In the genomic region with DNA sequence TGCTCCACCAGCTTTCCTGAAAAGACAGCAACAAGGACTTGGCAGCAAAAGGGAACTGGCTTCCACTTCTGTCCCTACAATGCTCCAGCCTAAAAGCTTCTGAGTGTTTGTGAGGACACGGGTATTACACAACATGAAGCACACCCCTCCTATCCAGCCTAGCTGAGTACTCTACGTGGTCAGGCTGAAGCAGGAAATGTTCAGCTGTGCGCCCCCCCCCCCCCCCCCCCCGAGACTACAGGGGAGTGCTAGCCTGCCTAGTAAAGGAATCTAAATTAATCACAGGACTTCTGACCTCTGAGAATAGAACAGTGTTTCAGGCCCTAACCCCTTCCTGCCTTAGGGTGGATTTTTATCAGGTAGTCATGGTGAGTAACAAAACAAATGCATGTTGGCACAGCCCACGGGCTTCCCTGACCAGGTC, we compare ENCODE assay signal across 21 mouse cellular contexts. TPM values are rescaled to one million over a fixed set of nuclear protein-coding genes. Genes with fewer than 3 reads are reported as not detected.
DNase-seq lines count a peak whose midpoint lies in the region; ATAC-seq and TF ChIP-seq lines count a peak whose summit lies in the region.
"Had no signal": no experiment of that assay in that cellular context is flagged by ENCODE, and none has a peak within 500 bp of the region (broad histone marks: within the 10 kb centered on the region; RNA-seq: fewer than 3 reads in every experiment).

No protein-coding gene starts in this region.

- WGBS in heart, embryonic 11.5 days (ENCODE audit: insufficient replicate concordance) = 41% methylated on average over 4 of the region's 5 CpGs
- 38% methylated on average over 5 of the region's 5 CpGs for WGBS in lung, adult 2 months
- WGBS in stomach, embryonic 16.5 days = 48% methylated on average over 5 of the region's 5 CpGs
- 76% methylated on average over 5 of the region's 5 CpGs for WGBS in hindbrain, postnatal 0 days

- H3K4me2 ChIP-seq in heart, embryonic 11.5 days = no peak overlapping the region
- H3K4me2 ChIP-seq in stomach, embryonic 16.5 days (ENCODE audit: low read depth, low read length) = no peak overlapping the region
- H3K4me2 ChIP-seq in hindbrain, postnatal 0 days (ENCODE audit: low read depth, low read length) = no peak overlapping the region
- H3K4me2 ChIP-seq: forebrain, embryonic 12.5 days; hindbrain, embryonic 15.5 days; limb, embryonic 15.5 days; lung, embryonic 14.5 days; midbrain, embryonic 11.5 days had no signal

- H3K36me3 ChIP-seq in heart, embryonic 11.5 days (ENCODE audit: control insufficient read depth, insufficient read depth, low read length) = peaks cover 46% of the 10 kb centered on the region
- H3K36me3 ChIP-seq in stomach, embryonic 16.5 days (ENCODE audit: control insufficient read depth, insufficient read depth, low read length) = peaks cover 22% of the 10 kb centered on the region; the same call in 1 of the 2 replicates
- peaks cover 70% of the 10 kb centered on the region for H3K36me3 ChIP-seq in hindbrain, postnatal 0 days (ENCODE audit: insufficient read depth, low read length)

- ATAC-seq in heart, embryonic 11.5 days (replicated peaks; ENCODE audit: insufficient number of reproducible peaks, low FRiP score, low TSS enrichment) = no peak
- peak; percentile 29; the same call in 1 of the 2 replicates for ATAC-seq in stomach, embryonic 16.5 days (ENCODE audit: insufficient read depth, low FRiP score)
- ATAC-seq in activated CD4-positive, CD25-positive, alpha-beta regulatory T cell, adult 4 months = no peak
- no peak for ATAC-seq in hindbrain, postnatal 0 days

- H3K9ac ChIP-seq in heart, embryonic 11.5 days (ENCODE audit: low read depth, low read length) = no peak overlapping the region
- no peak overlapping the region for H3K9ac ChIP-seq in stomach, embryonic 16.5 days (ENCODE audit: low read length)
- H3K9ac ChIP-seq in hindbrain, postnatal 0 days (replicated peaks; ENCODE audit: low read length) = no peak overlapping the region
- H3K9ac ChIP-seq: forebrain, embryonic 12.5 days; hindbrain, embryonic 15.5 days; limb, embryonic 15.5 days; lung, embryonic 14.5 days had no signal

- H3K27ac ChIP-seq in heart, embryonic 11.5 days (ENCODE audit: low read depth, low read length) = 0 out of 2 replicates have a peak overlapping the region, but pooled peaks have one; percentile 25
- no peak overlapping the region for H3K27ac ChIP-seq in stomach, embryonic 16.5 days (ENCODE audit: low read length)
- no peak overlapping the region for H3K27ac ChIP-seq in hindbrain, postnatal 0 days
- H3K27ac ChIP-seq: forebrain, embryonic 12.5 days; hindbrain, embryonic 15.5 days; kidney, postnatal 0 days; limb, embryonic 15.5 days had no signal

- no peaks in the 10 kb centered on the region; the same call in 1 of the 2 replicates for H3K4me1 ChIP-seq in heart, embryonic 11.5 days (ENCODE audit: control insufficient read depth, insufficient read depth, low read length)
- H3K4me1 ChIP-seq in lung, adult 2 months (ENCODE audit: control insufficient read depth, insufficient read depth, low read length) = peaks cover 2% of the 10 kb centered on the region; the same call in 1 of the 2 replicates
- no peaks in the 10 kb centered on the region for H3K4me1 ChIP-seq in stomach, embryonic 16.5 days (ENCODE audit: control insufficient read depth, insufficient read depth, low read length)
- no peaks in the 10 kb centered on the region for H3K4me1 ChIP-seq in hindbrain, postnatal 0 days (ENCODE audit: insufficient read depth, low read length)
- H3K4me1 ChIP-seq: forebrain, embryonic 12.5 days; hindbrain, embryonic 15.5 days; limb, embryonic 15.5 days had no signal

- peak; percentile 4 for DNase-seq in kidney, adult 18-20 months
- no peak for DNase-seq in kidney, adult 11 months
- DNase-seq in lung, adult 2 months = peak; percentile 42
- DNase-seq in hindbrain, postnatal 0 days (ENCODE audit: low spot score) = no peak
- no peak for DNase-seq in urinary bladder, postnatal 25 days (ENCODE audit: low spot score)
- DNase-seq: adrenal gland, adult 2 months; cerebellum, adult 9-10 months; lung, embryonic 14.5 days; right cerebral cortex, postnatal 25 days; thymus, adult 2 months had no signal

- TF ChIP-seq CTCF in lung, adult 2 months (IDR thresholded peaks at IDR 0.05; ENCODE audit: insufficient read depth, low read length) = no peak
- TF ChIP-seq CTCF in hindbrain, postnatal 0 days (IDR thresholded peaks at IDR 0.05; ENCODE audit: low read depth) = no peak

- H3K9me3 ChIP-seq in heart, embryonic 11.5 days (replicated peaks; ENCODE audit: control insufficient read depth, low read length) = no peaks in the 10 kb centered on the region
- H3K9me3 ChIP-seq in stomach, embryonic 16.5 days (replicated peaks; ENCODE audit: control insufficient read depth, low read length) = no peaks in the 10 kb centered on the region
- no peaks in the 10 kb centered on the region for H3K9me3 ChIP-seq in hindbrain, postnatal 0 days (ENCODE audit: low read length)
- H3K9me3 ChIP-seq: forebrain, embryonic 12.5 days; hindbrain, embryonic 15.5 days; limb, embryonic 15.5 days had no signal

- no peak overlapping the region for H3K4me3 ChIP-seq in heart, embryonic 11.5 days (ENCODE audit: low read depth, low read length)
- H3K4me3 ChIP-seq in lung, adult 2 months (replicated peaks; ENCODE audit: extremely low read depth, low read depth, low read length) = no peak overlapping the region
- no peak overlapping the region for H3K4me3 ChIP-seq in stomach, embryonic 16.5 days (replicated peaks; ENCODE audit: low read length)
- H3K4me3 ChIP-seq in hindbrain, postnatal 0 days (ENCODE audit: low read length) = no peak overlapping the region
- H3K4me3 ChIP-seq: forebrain, embryonic 12.5 days; hindbrain, embryonic 15.5 days; limb, embryonic 15.5 days; myocyte had no signal

- no peaks in the 10 kb centered on the region for H3K27me3 ChIP-seq in heart, embryonic 11.5 days (ENCODE audit: control insufficient read depth, insufficient read depth, low read length)
- no peaks in the 10 kb centered on the region for H3K27me3 ChIP-seq in stomach, embryonic 16.5 days (ENCODE audit: control insufficient read depth, insufficient read depth, low read length)
- H3K27me3 ChIP-seq in hindbrain, postnatal 0 days (ENCODE audit: insufficient read depth, low read length) = no peaks in the 10 kb centered on the region
- H3K27me3 ChIP-seq: forebrain, embryonic 12.5 days; hindbrain, embryonic 15.5 days; limb, embryonic 15.5 days had no signal

- no peak for TF ChIP-seq POLR2A in lung, adult 2 months (IDR thresholded peaks at IDR 0.05; ENCODE audit: borderline replicate concordance, extremely low read depth, low read depth, low read length)

RNA-seq across cellular contexts. Expression of a gene that starts 24.7 kb away (rescaled TPM):
- 0.20 TPM in 1 of 2 replicates, not detected in the other for polyA plus RNA-seq in heart, embryonic 11.5 days (2014; fragmentation: Nextera tagmentation; extraction: Ambion mirVana)
- polyA plus RNA-seq in lung, adult 2 months (2012; rRNA removed) = 0.09 TPM in 1 of 2 replicates, not detected in the other
- polyA plus RNA-seq in stomach, embryonic 16.5 days (2015; fragmentation: Nextera tagmentation; extraction: Ambion mirVana) = not detected in 2 replicates
- not detected for polyA plus RNA-seq in activated CD4-positive, CD25-positive, alpha-beta regulatory T cell, adult 4 months (2017; shearing (Covaris generic))
- not detected in 2 replicates for total RNA-seq in hindbrain, postnatal 0 days (2014; rRNA removed)
- not detected in 2 replicates for polyA plus RNA-seq in hindbrain, postnatal 0 days (2015; fragmentation: Nextera tagmentation; extraction: Ambion mirVana)
- total RNA-seq: adrenal gland, adult 2 months; left cerebral cortex, postnatal 14 days had no signal
- polyA plus RNA-seq: adrenal gland, adult 2 months; forebrain, embryonic 12.5 days; hindbrain, embryonic 15.5 days; kidney, postnatal 0 days; limb, embryonic 15.5 days; lung, embryonic 14.5 days; myocyte had no signal

RNA-seq across cellular contexts. Expression of a gene that starts 26.6 kb away (rescaled TPM):
- not detected in 2 replicates for polyA plus RNA-seq in heart, embryonic 11.5 days (2014; fragmentation: Nextera tagmentation; extraction: Ambion mirVana)
- polyA plus RNA-seq in lung, adult 2 months (2012; rRNA removed) = 0.27 and 0.28 TPM in 2 replicates
- not detected in 2 replicates for polyA plus RNA-seq in stomach, embryonic 16.5 days (2015; fragmentation: Nextera tagmentation; extraction: Ambion mirVana)
- not detected for polyA plus RNA-seq in activated CD4-positive, CD25-positive, alpha-beta regulatory T cell, adult 4 months (2017; shearing (Covaris generic))
- 0.16 and 0.54 TPM in 2 replicates for total RNA-seq in hindbrain, postnatal 0 days (2014; rRNA removed)
- not detected in 2 replicates for polyA plus RNA-seq in hindbrain, postnatal 0 days (2015; fragmentation: Nextera tagmentation; extraction: Ambion mirVana)
- polyA plus RNA-seq: adrenal gland, adult 2 months; forebrain, embryonic 12.5 days; hindbrain, embryonic 15.5 days; kidney, postnatal 0 days; limb, embryonic 15.5 days; lung, embryonic 14.5 days; midbrain, embryonic 11.5 days; myocyte had no signal

RNA-seq across cellular contexts. Expression of a gene that starts 28.0 kb away (rescaled TPM):
- polyA plus RNA-seq in heart, embryonic 11.5 days (2014; fragmentation: Nextera tagmentation; extraction: Ambion mirVana) = not detected in 2 replicates
- not detected in 2 replicates for polyA plus RNA-seq in lung, adult 2 months (2012; rRNA removed)
- polyA plus RNA-seq in stomach, embryonic 16.5 days (2015; fragmentation: Nextera tagmentation; extraction: Ambion mirVana) = not detected in 2 replicates
- not detected for polyA plus RNA-seq in activated CD4-positive, CD25-positive, alpha-beta regulatory T cell, adult 4 months (2017; shearing (Covaris generic))
- not detected in 2 replicates for total RNA-seq in hindbrain, postnatal 0 days (2014; rRNA removed)
- polyA plus RNA-seq in hindbrain, postnatal 0 days (2015; fragmentation: Nextera tagmentation; extraction: Ambion mirVana) = not detected in 2 replicates
- total RNA-seq: adrenal gland, adult 2 months; left cerebral cortex, postnatal 14 days had no signal
- polyA plus RNA-seq: adrenal gland, adult 2 months; forebrain, embryonic 12.5 days; gonadal fat pad, adult 2 months; hindbrain, embryonic 15.5 days; kidney, postnatal 0 days; limb, embryonic 15.5 days; lung, embryonic 14.5 days; myocyte; thymus, adult 2 months had no signal

RNA-seq across cellular contexts. Expression of a gene that starts 34.3 kb away (rescaled TPM):
- polyA plus RNA-seq in heart, embryonic 11.5 days (2014; fragmentation: Nextera tagmentation; extraction: Ambion mirVana) = 38.0 and 53.0 TPM in 2 replicates
- 10.2 and 16.0 TPM in 2 replicates for polyA plus RNA-seq in lung, adult 2 months (2012; rRNA removed)
- polyA plus RNA-seq in stomach, embryonic 16.5 days (2015; fragmentation: Nextera tagmentation; extraction: Ambion mirVana) = 36.0 and 36.2 TPM in 2 replicates
- 10 to 100 TPM; 19.3 to 20.3 TPM for polyA plus RNA-seq in activated CD4-positive, CD25-positive, alpha-beta regulatory T cell, adult 4 months (2017; shearing (Covaris generic))
- total RNA-seq in hindbrain, postnatal 0 days (2014; rRNA removed) = 94.6 and 95.6 TPM in 2 replicates
- 41.6 and 44.2 TPM in 2 replicates for polyA plus RNA-seq in hindbrain, postnatal 0 days (2015; fragmentation: Nextera tagmentation; extraction: Ambion mirVana)

RNA-seq across cellular contexts. Expression of a gene that starts 34.3 kb away (rescaled TPM):
- 15.2 and 16.7 TPM in 2 replicates for polyA plus RNA-seq in heart, embryonic 11.5 days (2014; fragmentation: Nextera tagmentation; extraction: Ambion mirVana)
- 2.3 and 3.5 TPM in 2 replicates for polyA plus RNA-seq in lung, adult 2 months (2012; rRNA removed)
- polyA plus RNA-seq in stomach, embryonic 16.5 days (2015; fragmentation: Nextera tagmentation; extraction: Ambion mirVana) = 12.1 and 13.0 TPM in 2 replicates
- 10 to 100 TPM; 13.3 to 18.0 TPM for polyA plus RNA-seq in activated CD4-positive, CD25-positive, alpha-beta regulatory T cell, adult 4 months (2017; shearing (Covaris generic))
- total RNA-seq in hindbrain, postnatal 0 days (2014; rRNA removed) = 9.1 and 9.6 TPM in 2 replicates
- 9.4 and 9.7 TPM in 2 replicates for polyA plus RNA-seq in hindbrain, postnatal 0 days (2015; fragmentation: Nextera tagmentation; extraction: Ambion mirVana)

Comparison
In these comparisons a context has a peak if more than half of its experiments do, and no peak if none do; other contexts are left out.
1. DNase-seq: peak in kidney, adult 18-20 months (single experiment) and lung, adult 2 months (single experiment); none in kidney, adult 11 months (single experiment), hindbrain, postnatal 0 days (single experiment) and urinary bladder, postnatal 25 days (single experiment).